Comparison of ENCODE assay signal across 9 mouse cellular contexts in genomic region chr9:21751347-21751746, GRCm38 (mm10). TPM values are rescaled to one million over a fixed set of nuclear protein-coding genes. Genes with fewer than 3 reads are reported as not detected.
DNase-seq lines count a peak whose midpoint lies in the region; ATAC-seq and TF ChIP-seq lines count a peak whose summit lies in the region.
"Had no signal": no experiment of that assay in that cellular context is flagged by ENCODE, and none has a peak within 500 bp of the region (broad histone marks: within the 10 kb centered on the region; RNA-seq: fewer than 3 reads in every experiment).

No protein-coding gene starts in this region.

- no peak overlapping the region for H3K9ac ChIP-seq in heart, adult 2 months (ENCODE audit: low read depth, low read length)
- no peak overlapping the region for H3K9ac ChIP-seq in heart, embryonic 12.5 days
- H3K9ac ChIP-seq in embryonic facial prominence, embryonic 13.5 days: no peak overlapping the region

- no peaks in the 10 kb centered on the region for H3K79me2 ChIP-seq in heart, adult 2 months (replicated peaks; ENCODE audit: control insufficient read depth, insufficient read depth, low read length)

- ATAC-seq in heart, embryonic 12.5 days (ENCODE audit: insufficient number of reproducible peaks, low FRiP score): no peak
- no peak for ATAC-seq in embryonic facial prominence, embryonic 13.5 days (ENCODE audit: insufficient number of reproducible peaks, insufficient read depth, low FRiP score, low TSS enrichment, low read depth)

- no peak overlapping the region for H3K4me3 ChIP-seq in heart, adult 2 months
- no peak overlapping the region for H3K4me3 ChIP-seq in heart, embryonic 12.5 days
- H3K4me3 ChIP-seq in embryonic facial prominence, embryonic 13.5 days: no peak overlapping the region
- no peak overlapping the region for H3K4me3 ChIP-seq in lung, adult 2 months (replicated peaks; ENCODE audit: extremely low read depth, low read depth, low read length)

- no peak overlapping the region for H3K4me2 ChIP-seq in heart, embryonic 12.5 days
- H3K4me2 ChIP-seq in embryonic facial prominence, embryonic 13.5 days: no peak overlapping the region

- TF ChIP-seq CTCF in heart, adult 2 months (IDR thresholded peaks at IDR 0.05): peak; percentile 72
- TF ChIP-seq CTCF in lung, adult 2 months (IDR thresholded peaks at IDR 0.05; ENCODE audit: insufficient read depth, low read length): peak; percentile 64

- WGBS in heart, adult 2 months: 50% methylated on average over 6 of the region's 6 CpGs
- WGBS in heart, embryonic 12.5 days: 54% methylated on average over 6 of the region's 6 CpGs
- 76% methylated on average over 6 of the region's 6 CpGs for WGBS in embryonic facial prominence, embryonic 13.5 days
- 44% methylated on average over 6 of the region's 6 CpGs for WGBS in lung, adult 2 months

- DNase-seq in heart, adult 2 months: peak; percentile 53 to 59
- peak; percentile 96 for DNase-seq in Muller cell, postnatal 12 days (ENCODE audit: inconsistent ontology term)
- DNase-seq in lung, adult 2 months: peak; percentile 54
- DNase-seq in spleen, postnatal 10 days (ENCODE audit: low spot score in 2 of 2): no peak
- DNase-seq in embryo, embryonic 10.5 days (ENCODE audit: low spot score): no peak
- no peak for DNase-seq in spleen, adult 18-20 months

- no peak for TF ChIP-seq POLR2A in heart, adult 2 months (IDR thresholded peaks at IDR 0.05; ENCODE audit: insufficient read depth, low read depth, low read length)
- no peak for TF ChIP-seq POLR2A in lung, adult 2 months (IDR thresholded peaks at IDR 0.05; ENCODE audit: borderline replicate concordance, extremely low read depth, low read depth, low read length)

- no peaks in the 10 kb centered on the region for H3K9me3 ChIP-seq in heart, embryonic 12.5 days (replicated peaks)
- no peaks in the 10 kb centered on the region for H3K9me3 ChIP-seq in embryonic facial prominence, embryonic 13.5 days

- peaks cover 29% of the 10 kb centered on the region for H3K4me1 ChIP-seq in heart, adult 2 months (ENCODE audit: control insufficient read depth, insufficient read depth, low read length)
- peaks cover 67% of the 10 kb centered on the region for H3K4me1 ChIP-seq in heart, embryonic 12.5 days (replicated peaks)
- peaks cover 13% of the 10 kb centered on the region for H3K4me1 ChIP-seq in embryonic facial prominence, embryonic 13.5 days
- peaks cover 18% of the 10 kb centered on the region for H3K4me1 ChIP-seq in lung, adult 2 months (ENCODE audit: control insufficient read depth, insufficient read depth, low read length)

- no peaks in the 10 kb centered on the region for H3K27me3 ChIP-seq in heart, adult 2 months (ENCODE audit: control insufficient read depth, insufficient read depth, low read length)
- no peaks in the 10 kb centered on the region for H3K27me3 ChIP-seq in heart, embryonic 12.5 days (replicated peaks)
- no peaks in the 10 kb centered on the region for H3K27me3 ChIP-seq in embryonic facial prominence, embryonic 13.5 days

- no peaks in the 10 kb centered on the region for H3K36me3 ChIP-seq in heart, adult 2 months (ENCODE audit: control insufficient read depth, insufficient read depth, low read length)
- peaks cover 38% of the 10 kb centered on the region for H3K36me3 ChIP-seq in heart, embryonic 12.5 days
- H3K36me3 ChIP-seq in embryonic facial prominence, embryonic 13.5 days: peaks cover 59% of the 10 kb centered on the region

- intact Hi-C loops in heart, adult 2 months (cut with DNase I): loop anchor here (1.0 kb wide), 1 partner anchor 53 kb away; no protein-coding TSS in a partner anchor

- peak overlapping the region; percentile 76 for H3K27ac ChIP-seq in heart, adult 2 months
- no peak overlapping the region for H3K27ac ChIP-seq in heart, embryonic 12.5 days (ENCODE audit: poor library complexity, severe bottlenecking)
- H3K27ac ChIP-seq in embryonic facial prominence, embryonic 13.5 days: peak overlapping the region; percentile 78; the same call in 1 of the 2 replicates
- H3K27ac ChIP-seq: macrophage had no signal

- TF ChIP-seq EP300 in heart, adult 2 months (IDR thresholded peaks at IDR 0.05; ENCODE audit: insufficient read depth, low read depth, low read length): peak; percentile 86

RNA-seq across cellular contexts. Expression of gene Spc24, which starts 8.8 kb away (rescaled TPM):
- total RNA-seq in heart, adult 2 months (2021): 1 to 10 TPM; 5.1 to 6.8 TPM
- polyA plus RNA-seq in heart, adult 2 months (2012; rRNA removed): 6.0 and 6.2 TPM in 2 replicates
- polyA plus RNA-seq in heart, embryonic 12.5 days (2016; fragmentation: Nextera tagmentation; extraction: Ambion mirVana): 84.5 and 86.8 TPM in 2 replicates
- polyA plus RNA-seq in embryonic facial prominence, embryonic 13.5 days (2015; fragmentation: Nextera tagmentation; extraction: Ambion mirVana): 105 and 111 TPM in 2 replicates
- 2.9 and 3.2 TPM in 2 replicates for polyA plus RNA-seq in lung, adult 2 months (2012; rRNA removed)

RNA-seq across cellular contexts. Expression of gene Ldlr, which starts 28.1 kb away (rescaled TPM):
- total RNA-seq in heart, adult 2 months (2021): 1 to 10 TPM; 3.4 to 4.2 TPM
- polyA plus RNA-seq in heart, adult 2 months (2012; rRNA removed): 7.2 and 10.2 TPM in 2 replicates
- polyA plus RNA-seq in heart, embryonic 12.5 days (2016; fragmentation: Nextera tagmentation; extraction: Ambion mirVana): 26.0 and 30.8 TPM in 2 replicates
- polyA plus RNA-seq in embryonic facial prominence, embryonic 13.5 days (2015; fragmentation: Nextera tagmentation; extraction: Ambion mirVana): 31.2 and 37.3 TPM in 2 replicates
- 84.2 and 87.2 TPM in 2 replicates for polyA plus RNA-seq in lung, adult 2 months (2012; rRNA removed)

RNA-seq across cellular contexts. Expression of gene Kank2, which starts 47.2 kb away (rescaled TPM):
- total RNA-seq in heart, adult 2 months (2021): 10 to 100 TPM; 57.3 to 62.9 TPM
- 45.3 and 52.7 TPM in 2 replicates for polyA plus RNA-seq in heart, adult 2 months (2012; rRNA removed)
- polyA plus RNA-seq in heart, embryonic 12.5 days (2016; fragmentation: Nextera tagmentation; extraction: Ambion mirVana): 18.9 and 19.9 TPM in 2 replicates
- 20.8 and 22.6 TPM in 2 replicates for polyA plus RNA-seq in embryonic facial prominence, embryonic 13.5 days (2015; fragmentation: Nextera tagmentation; extraction: Ambion mirVana)
- 108 and 127 TPM in 2 replicates for polyA plus RNA-seq in lung, adult 2 months (2012; rRNA removed)

Comparison
In these comparisons a context has a peak if more than half of its experiments do, and no peak if none do; other contexts are left out.
1. RNA of gene Spc24, which starts 8.8 kb away (polyA plus RNA-seq): 105 to 111 TPM in embryonic facial prominence, embryonic 13.5 days and 84.5 to 86.8 TPM in heart, embryonic 12.5 days; 6.0 to 6.2 TPM in heart, adult 2 months and 2.9 to 3.2 TPM in lung, adult 2 months; every median in the first group is over 10 times any median in the second.
2. DNase-seq: peak in heart, adult 2 months (2 of 2), Muller cell, postnatal 12 days (single experiment) and lung, adult 2 months (single experiment); none in spleen, postnatal 10 days (0 of 2), embryo, embryonic 10.5 days (single experiment) and spleen, adult 18-20 months (0 of 2).